Mouse (Mus musculus): ENCODE results near the gene Tigar. TPM values are rescaled to one million over a fixed set of nuclear protein-coding genes. Genes with fewer than 3 reads are reported as not detected.

The Tigar gene
- polyA plus RNA-seq, 1 experiment from 2014 or later = 4.8 TPM

- no peak for ATAC-seq
- WGBS = 75% methylated on average over 7 of the region's 7 CpGs
- no peaks in the 10 kb centered on the region for H3K9me3 ChIP-seq (ENCODE audit: control insufficient read depth)
- H3K4me3 ChIP-seq (ENCODE audit: low read depth, low read length) = no peak overlapping the region
- no peak overlapping the region for H3K27ac ChIP-seq (ENCODE audit: low read depth, low read length)
- no peak for TF ChIP-seq CTCF (IDR thresholded peaks at IDR 0.05; ENCODE audit: low read depth)
- no peak overlapping the region for H3K4me2 ChIP-seq (replicated peaks; ENCODE audit: low read depth)
- H3K9ac ChIP-seq (ENCODE audit: low read depth, low read length) = no peak overlapping the region
- peaks cover 39% of the 10 kb centered on the region for H3K36me3 ChIP-seq (ENCODE audit: control insufficient read depth, insufficient read depth)
- 0 out of 2 replicates have a peak, but pooled peaks cover 6% of the 10 kb centered on the region for H3K4me1 ChIP-seq (replicated peaks; ENCODE audit: control insufficient read depth, insufficient read depth, low read length)
- H3K27me3 ChIP-seq (replicated peaks; ENCODE audit: control insufficient read depth, insufficient read depth, low read length) = no peaks in the 10 kb centered on the region
Measured at GRCm38 (mm10) chr6:127143576-127144288, 34.4 kb upstream of the Tigar start.

- H3K36me3 ChIP-seq (ENCODE audit: control insufficient read depth, insufficient read depth) = peaks cover 44% of the 10 kb centered on the region
- no peak overlapping the region for H3K9ac ChIP-seq (ENCODE audit: low read depth, low read length)
- H3K4me2 ChIP-seq (replicated peaks; ENCODE audit: low read depth) = no peak overlapping the region
- ATAC-seq = no peak
- H3K27me3 ChIP-seq (replicated peaks; ENCODE audit: control insufficient read depth, insufficient read depth, low read length) = no peaks in the 10 kb centered on the region
- 0 out of 2 replicates have a peak, but pooled peaks cover 2% of the 10 kb centered on the region for H3K4me1 ChIP-seq (replicated peaks; ENCODE audit: control insufficient read depth, insufficient read depth, low read length)
- WGBS = 74% methylated on average over 10 of the region's 10 CpGs
- no peak for TF ChIP-seq CTCF (IDR thresholded peaks at IDR 0.05; ENCODE audit: low read depth)
- H3K9me3 ChIP-seq (ENCODE audit: control insufficient read depth) = no peaks in the 10 kb centered on the region
- H3K27ac ChIP-seq (ENCODE audit: low read depth, low read length) = no peak overlapping the region
- no peak overlapping the region for H3K4me3 ChIP-seq (ENCODE audit: low read depth, low read length)
Measured at GRCm38 (mm10) chr6:127143124-127143520, 33.8 kb upstream of the Tigar start.

- Histone ChIP-seq H3K9ac (ENCODE audit: low read depth, low read length) (no peak overlapping the region), H3K27ac (ENCODE audit: low read depth, low read length) (no peak overlapping the region), H3K4me2 (replicated peaks; ENCODE audit: low read depth) (peak overlapping the region; percentile 25), H3K27me3 (replicated peaks; ENCODE audit: control insufficient read depth, insufficient read depth, low read length) (no peaks in the 10 kb centered on the region), H3K36me3 (ENCODE audit: control insufficient read depth, insufficient read depth) (peaks cover 44% of the 10 kb centered on the region), H3K9me3 (ENCODE audit: control insufficient read depth) (no peaks in the 10 kb centered on the region), H3K4me1 (replicated peaks; ENCODE audit: control insufficient read depth, insufficient read depth, low read length) (0 out of 2 replicates have a peak, but pooled peaks cover 2% of the 10 kb centered on the region), H3K4me3 (ENCODE audit: low read depth, low read length) (no peak overlapping the region)
- peak; percentile 78 for TF ChIP-seq CTCF (IDR thresholded peaks at IDR 0.05; ENCODE audit: low read depth)
- WGBS = 30% methylated on average over 9 of the region's 10 CpGs
- ATAC-seq = peak; percentile 39; the same call in 1 of the 2 replicates
Measured at GRCm38 (mm10) chr6:127142154-127143123, 33.1 kb upstream of the Tigar start.

- no peak overlapping the region for H3K4me2 ChIP-seq (replicated peaks; ENCODE audit: low read depth)
- H3K9ac ChIP-seq (ENCODE audit: low read depth, low read length) = no peak overlapping the region
- H3K9me3 ChIP-seq (ENCODE audit: control insufficient read depth) = no peaks in the 10 kb centered on the region
- WGBS = 91% methylated on average over 11 of the region's 11 CpGs
- no peaks in the 10 kb centered on the region for H3K27me3 ChIP-seq (replicated peaks; ENCODE audit: control insufficient read depth, insufficient read depth, low read length)
- peaks cover 47% of the 10 kb centered on the region for H3K36me3 ChIP-seq (ENCODE audit: control insufficient read depth, insufficient read depth)
- H3K4me1 ChIP-seq (replicated peaks; ENCODE audit: control insufficient read depth, insufficient read depth, low read length) = no peaks in the 10 kb centered on the region
- H3K27ac ChIP-seq (ENCODE audit: low read depth, low read length) = no peak overlapping the region
- no peak for TF ChIP-seq CTCF (IDR thresholded peaks at IDR 0.05; ENCODE audit: low read depth)
- no peak overlapping the region for H3K4me3 ChIP-seq (ENCODE audit: low read depth, low read length)
- ATAC-seq = no peak
Measured at GRCm38 (mm10) chr6:127138962-127139361, 29.6 kb upstream of the Tigar start.

- Histone ChIP-seq H3K9ac (ENCODE audit: low read depth, low read length) (no peak overlapping the region), H3K4me2 (replicated peaks; ENCODE audit: low read depth) (no peak overlapping the region), H3K4me3 (ENCODE audit: low read depth, low read length) (no peak overlapping the region), H3K4me1 (replicated peaks; ENCODE audit: control insufficient read depth, insufficient read depth, low read length) (no peaks in the 10 kb centered on the region), H3K9me3 (ENCODE audit: control insufficient read depth) (no peaks in the 10 kb centered on the region), H3K36me3 (ENCODE audit: control insufficient read depth, insufficient read depth) (peaks cover 49% of the 10 kb centered on the region), H3K27ac (ENCODE audit: low read depth, low read length) (no peak overlapping the region), H3K27me3 (replicated peaks; ENCODE audit: control insufficient read depth, insufficient read depth, low read length) (no peaks in the 10 kb centered on the region)
- no peak for ATAC-seq
- TF ChIP-seq CTCF (IDR thresholded peaks at IDR 0.05; ENCODE audit: low read depth) = no peak
- WGBS = 64% methylated on average over 16 of the region's 16 CpGs
Measured at GRCm38 (mm10) chr6:127133433-127134245, 24.3 kb upstream of the Tigar start.
